Mouse (Mus musculus) ovary, postnatal 14 days (tissue): ENCODE results near the gene 1810013L24Rik.
A peak's percentile ranks its signal among the peaks of the same experiment; 100 is the strongest.
"Not testable (repeated sequence)": the region's sequence is repeated elsewhere in the genome, so short reads cannot be mapped to it uniquely, and the experiment has no call there.

ENCODE experiments used
- DNase-seq: peaks from one replicate; pipeline ENCODE4 v3.0.0; 2022; ENCODE audit warnings: low spot score

Gene 1810013L24Rik

DNA sequence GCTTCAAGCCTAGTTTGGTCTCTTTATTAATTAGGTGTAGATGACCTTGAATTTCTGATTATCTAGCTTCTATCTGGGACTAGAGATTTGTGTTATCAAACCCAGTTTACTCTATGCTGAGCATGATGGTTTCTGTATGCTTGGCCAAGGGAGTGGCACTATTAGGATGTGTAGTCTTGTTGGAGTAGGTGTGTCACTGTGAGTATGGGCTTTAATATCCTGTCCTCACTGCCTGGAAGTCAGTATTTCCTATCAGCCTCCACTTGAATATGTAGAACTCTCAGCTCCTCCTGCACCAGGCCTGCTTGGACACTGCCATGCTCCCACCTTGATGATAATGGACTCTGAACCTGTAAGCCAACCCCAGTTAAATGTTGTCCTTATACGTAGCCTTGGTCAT, 7.0 kb downstream of the 1810013L24Rik start:
- DNase-seq, result no peak

DNA sequence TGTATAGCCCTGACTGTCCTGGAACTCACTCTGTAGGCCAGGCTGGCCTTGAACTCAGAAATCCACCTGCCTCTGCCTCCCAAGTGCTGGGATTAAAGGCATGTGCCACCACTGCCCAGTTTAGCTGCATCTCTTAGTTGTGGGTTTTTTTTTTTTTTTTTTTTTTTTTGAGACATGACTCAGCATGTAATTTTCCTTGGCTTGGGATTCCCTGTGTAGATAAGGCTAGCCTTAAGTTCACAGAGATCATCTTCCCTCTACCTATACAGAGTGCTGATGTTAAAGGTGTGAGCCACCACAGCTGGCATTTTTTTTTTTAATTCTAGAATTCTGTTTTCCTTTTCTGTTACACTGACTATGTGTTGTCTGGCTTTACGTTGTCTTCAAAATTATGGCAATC, 7.7 kb downstream of the 1810013L24Rik start:
- no peak for DNase-seq

DNA sequence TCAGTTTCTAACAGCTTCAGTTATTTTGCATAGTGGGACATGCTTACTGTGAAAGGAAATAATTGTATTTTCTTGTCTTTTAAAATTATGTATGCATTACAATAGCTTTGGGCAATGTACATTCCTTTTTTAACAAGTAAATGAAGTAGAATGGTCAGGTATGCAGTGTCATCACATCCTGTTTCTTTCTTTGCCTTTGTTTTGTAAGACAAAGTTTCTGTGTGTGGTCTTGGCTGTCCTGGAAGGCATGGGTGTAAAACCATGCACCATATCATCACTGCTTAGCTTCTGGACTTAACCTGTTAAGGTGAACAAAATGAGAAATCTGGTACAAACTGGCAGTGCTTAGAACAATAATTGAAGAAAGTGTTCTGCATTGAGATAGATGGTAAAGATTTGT, 9.0 kb downstream of the 1810013L24Rik start:
- no peak for DNase-seq

DNA sequence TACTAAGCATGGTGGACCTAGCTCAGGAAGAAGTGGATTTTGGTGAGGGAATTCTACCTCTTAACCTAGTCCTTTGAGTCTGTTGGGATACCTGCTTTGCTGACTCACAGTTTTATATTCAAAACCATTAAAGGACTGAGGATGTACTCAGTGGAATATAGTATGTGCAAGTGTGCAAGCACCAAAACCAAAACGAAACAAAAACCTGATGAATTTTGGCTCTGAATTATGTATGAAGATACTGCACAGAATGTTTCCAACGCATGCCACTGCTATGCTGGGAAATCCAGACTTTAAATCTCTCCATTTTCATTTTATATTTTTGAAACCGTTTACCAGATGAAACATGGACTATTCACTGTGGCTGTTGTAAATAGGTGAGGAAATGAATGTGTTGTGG, 10.7 kb downstream of the 1810013L24Rik start:
- no peak for DNase-seq

DNA sequence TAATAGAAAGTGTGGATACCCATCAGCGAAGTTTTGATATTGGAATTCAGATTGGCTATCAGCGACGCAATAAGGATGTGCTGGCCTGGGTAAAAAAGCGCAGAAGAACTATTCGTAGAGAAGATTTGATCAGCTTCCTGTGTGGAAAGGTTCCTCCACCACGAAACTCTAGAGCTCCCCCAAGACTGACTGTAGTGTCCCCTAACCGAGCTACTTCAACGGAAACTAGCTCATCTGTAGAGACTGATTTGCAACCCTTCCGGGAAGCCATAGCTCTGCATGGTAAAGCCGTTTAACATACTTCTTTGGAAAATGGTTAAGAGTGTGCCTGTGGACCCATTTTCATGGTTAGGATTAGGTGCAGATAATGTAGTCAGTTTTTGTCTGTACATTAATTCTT, 13.1 kb downstream of the 1810013L24Rik start:
- DNase-seq, result no peak

DNA sequence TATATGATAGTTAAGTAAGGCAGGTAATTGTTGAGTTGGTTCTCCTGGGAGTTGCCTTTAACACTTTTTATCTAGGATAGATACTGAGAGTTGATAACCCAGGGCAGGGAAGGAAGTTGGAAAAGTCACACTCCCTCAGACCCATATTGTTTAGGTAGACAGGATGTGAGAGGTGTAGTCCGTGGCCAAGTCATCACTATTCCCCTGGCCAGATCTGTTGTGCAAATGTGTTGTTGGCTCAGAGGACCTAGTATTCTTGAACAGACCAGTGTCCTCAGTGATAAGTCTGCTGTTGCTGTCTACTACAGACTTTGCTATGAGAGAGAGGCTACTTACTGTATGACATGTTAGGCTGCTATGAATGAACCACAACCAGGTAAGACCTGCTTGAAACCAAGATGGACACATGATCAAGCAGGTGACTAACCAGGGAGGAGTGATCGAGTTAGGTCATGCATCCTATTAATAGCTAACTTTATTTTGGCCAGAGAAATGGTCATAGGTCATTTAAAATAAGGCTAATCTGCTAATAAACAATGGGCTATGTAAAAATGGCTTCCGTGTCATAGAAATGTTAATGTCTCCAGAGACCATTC, 13.8 kb downstream of the 1810013L24Rik start:
- no peak for DNase-seq

DNA sequence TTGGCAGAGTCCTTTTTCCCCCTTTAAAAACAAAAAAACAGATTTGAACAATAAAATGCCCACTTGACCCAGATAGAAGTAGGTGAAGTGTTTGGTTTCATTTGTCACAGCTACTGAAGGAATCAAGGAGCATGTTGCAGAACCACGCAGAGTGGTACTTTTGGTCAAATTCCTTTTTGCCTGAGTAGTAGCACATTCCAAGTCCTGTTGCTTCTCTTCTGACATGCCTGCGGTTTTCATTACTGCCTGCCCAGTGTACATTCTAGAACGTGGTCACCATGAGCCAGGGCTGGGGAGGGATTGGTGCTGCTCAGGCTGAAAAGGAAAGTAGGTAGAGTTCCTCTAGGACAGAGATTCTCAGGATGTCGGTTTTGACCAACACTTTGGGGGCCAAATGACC, 16.1 kb downstream of the 1810013L24Rik start:
- DNase-seq, result no peak

DNA sequence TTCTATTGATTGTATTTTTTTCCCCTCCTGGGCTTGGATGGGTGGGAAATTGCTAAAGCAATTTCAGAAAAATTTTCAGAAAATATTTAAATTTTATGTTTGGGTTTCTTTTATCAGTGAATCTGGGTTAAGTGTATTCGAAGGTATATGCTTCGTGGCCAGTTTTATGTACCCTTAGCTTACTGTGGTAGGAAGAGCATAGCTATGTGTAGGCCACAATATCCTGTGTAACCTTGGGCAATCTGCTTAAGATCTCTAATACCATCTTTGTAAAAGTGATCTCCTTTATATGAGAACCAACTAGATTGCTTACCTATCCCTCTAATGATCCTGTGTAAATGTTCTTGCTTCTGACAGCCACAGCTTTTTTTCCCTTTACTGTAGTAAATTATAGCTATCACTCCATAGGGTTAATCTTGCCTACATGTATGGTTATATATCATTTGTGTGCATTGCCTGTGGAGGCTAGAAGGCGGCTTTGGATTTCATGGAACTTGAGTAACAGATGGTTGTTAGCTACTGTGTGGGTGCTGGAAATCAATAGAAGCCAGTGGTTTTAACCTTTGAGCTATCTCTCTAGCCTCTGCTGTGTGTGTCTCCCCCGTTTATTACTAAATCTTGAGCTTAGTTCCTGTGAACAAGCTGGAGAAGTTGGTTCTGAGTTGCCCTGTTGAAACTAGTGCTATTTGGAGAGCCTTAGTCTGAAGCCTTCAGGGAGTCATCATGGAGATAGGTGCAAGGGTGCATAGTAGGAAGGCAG, 18.6 kb downstream of the 1810013L24Rik start:
- DNase-seq, result no peak

DNA sequence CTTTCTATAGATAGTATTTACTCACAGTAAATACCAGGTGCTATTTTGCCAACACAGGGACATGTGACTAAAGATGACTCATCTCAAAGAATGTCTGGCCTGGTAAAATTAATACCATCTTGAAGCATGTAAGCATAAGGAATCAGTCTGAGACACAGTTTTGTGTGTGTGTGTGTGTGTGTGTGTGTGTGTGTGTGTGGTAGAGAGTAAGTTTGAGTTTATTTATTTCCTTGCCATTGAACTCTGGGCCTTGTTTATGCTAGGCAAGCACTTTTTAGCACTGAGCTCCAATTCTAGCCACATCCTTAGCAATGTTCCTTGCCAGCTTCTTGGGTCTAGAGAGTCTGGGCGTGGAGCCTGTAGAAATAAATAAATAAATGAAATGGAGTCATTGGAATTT, 20.0 kb downstream of the 1810013L24Rik start:
- no peak for DNase-seq

DNA sequence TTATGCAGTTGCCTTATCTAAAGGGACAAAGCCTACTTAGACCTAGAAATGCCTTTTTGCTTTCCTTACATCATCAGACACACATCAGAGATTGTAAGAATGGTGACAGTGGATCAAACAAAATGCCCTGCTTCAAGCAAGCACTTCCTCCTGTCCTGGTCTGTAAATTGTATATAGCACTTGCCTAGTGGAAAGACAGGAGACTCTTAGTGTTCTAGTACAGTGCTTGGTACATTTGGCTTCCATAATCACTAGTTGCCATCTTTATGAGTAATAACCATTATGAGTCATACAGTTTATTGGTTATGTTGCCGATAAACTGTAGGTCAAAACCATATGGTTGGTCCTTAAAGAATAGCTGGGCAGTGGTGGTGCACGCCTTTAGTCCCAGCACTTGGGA, 25.2 kb downstream of the 1810013L24Rik start:
- DNase-seq, result no peak

DNA sequence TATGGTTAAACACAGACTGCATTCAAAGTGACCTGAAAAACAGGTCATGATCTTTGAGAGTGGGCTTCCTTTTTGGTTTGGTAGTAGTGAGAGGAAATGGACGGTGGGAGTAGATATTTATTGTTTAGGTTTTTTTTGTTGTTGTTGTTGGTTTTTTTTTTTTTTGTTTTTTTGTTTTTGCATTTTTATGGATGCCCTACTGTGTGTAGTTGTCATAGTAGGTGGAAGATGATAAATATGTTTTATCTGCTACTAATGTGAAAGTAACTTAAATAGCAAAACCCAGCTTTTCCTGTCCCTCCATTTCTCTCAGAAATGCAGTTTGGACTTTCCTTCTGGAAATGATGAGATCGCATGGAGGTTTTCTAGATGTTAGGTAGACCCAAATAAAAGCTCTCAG, 26.9 kb downstream of the 1810013L24Rik start:
- no peak for DNase-seq

DNA sequence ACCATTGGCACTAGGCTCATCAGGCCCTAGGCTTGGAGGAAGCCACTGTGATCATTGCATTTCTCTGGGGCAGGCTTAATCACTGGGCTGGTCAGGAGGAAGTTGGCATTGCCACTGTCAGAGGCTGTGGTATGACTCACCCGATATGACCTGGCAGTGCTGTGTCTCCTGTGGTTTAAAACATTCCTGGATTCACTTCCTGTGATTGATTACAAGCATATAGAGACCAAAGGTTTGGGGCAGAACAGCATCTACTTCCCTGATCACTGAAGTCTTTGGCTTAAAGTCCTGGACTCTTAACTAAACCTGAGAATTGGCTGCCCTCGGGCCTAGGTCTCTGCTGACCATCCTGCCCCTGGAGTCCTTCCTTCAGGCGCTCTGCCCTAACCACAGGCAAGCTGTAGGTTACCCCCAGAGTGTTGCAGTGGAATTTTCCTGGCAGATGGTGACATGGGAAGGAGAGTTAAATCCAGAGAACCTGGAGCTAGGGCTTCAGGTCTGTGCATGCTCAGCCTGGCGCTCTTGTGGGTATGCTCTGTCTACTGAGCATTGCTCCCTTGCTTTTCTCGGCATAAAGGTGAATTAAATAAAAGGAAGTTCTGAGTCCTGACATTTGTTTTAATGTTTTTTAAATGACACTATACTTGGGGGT, 32.6 kb downstream of the 1810013L24Rik start:
- no peak for DNase-seq

DNA sequence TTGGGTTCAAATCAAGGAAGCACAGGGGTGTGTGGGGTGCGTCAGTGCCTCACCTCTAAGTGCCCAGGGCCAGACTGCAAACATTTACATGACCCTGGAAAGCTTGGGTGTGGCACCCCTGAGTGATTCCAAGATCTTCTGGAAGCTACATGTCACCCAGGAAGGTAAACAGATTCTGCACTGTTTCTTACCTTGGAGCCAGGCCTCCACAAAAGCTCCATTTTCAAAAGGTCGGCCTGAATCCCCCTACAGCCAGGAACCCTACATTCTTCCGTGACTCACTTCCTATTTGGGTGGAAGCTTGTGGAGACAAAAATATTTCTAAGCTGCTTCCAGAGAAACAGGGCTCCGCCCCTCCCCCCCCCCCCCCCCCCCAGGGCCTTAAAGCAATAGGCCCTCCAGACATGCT, 34.3 kb downstream of the 1810013L24Rik start:
- no peak for DNase-seq

DNA sequence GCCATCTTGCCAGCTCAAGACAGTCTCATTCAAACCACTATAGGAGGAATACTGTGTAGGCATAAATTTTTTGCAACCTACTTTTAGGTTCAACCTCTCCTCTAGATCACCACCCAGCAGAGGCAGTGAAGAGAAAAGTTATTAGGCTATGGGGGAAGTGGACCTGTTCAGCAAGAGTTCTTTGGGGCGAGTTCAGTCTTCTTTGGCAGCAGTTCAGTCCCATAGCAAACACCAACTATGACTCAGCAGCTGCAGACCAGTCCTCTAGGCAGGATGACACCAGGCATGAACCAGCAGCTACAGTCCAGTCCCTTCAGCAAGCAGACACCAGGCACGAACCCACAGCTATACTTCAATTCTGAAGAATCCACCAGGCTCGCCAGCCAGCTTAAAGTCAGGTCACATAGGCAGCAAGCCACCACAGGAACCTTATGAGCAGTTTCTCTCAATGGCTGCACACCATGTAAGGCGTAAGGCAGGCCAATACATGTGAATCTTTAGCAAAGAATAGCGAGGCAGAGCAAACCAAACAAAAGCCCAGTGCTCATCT, 37.6 kb downstream of the 1810013L24Rik start:
- no peak for DNase-seq

DNA sequence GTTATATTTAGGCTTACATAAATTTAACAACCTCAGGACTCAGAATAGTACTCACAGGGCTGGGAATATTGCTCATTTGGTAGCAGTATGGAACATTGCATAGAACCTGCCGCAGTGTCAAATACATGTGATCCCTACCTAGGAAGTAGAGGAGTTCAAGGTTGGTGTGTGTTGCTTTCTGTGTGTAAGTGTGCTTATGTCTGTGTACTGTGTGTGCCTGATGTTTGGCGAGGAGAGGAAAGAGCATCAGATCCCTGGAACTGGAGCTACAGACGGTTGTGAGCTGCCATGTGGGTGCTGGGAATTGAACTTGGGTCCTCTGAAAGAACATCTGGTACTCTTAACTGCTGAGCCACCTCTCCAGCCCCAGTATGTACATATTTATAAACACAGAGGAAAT, 38.6 kb downstream of the 1810013L24Rik start:
- no peak for DNase-seq

DNA sequence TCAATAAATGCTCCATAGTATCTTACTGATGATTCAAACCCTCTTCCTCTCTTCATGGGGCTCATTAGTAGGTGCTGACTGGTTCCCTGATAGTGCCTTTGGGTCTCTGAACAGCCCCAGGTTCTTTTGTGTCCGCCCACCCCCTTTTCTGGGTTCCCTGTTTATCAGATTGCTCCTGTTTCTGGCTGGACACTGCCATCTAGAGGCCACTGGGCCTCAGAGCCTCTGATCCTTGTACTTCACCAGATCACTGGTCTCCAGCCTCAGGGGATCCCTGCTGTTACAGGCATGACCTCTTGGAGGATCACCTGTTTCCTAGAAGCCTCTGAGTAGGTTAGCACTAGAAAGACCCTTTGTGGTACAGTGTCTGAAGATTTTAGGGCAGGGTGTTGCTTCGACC, 39.8 kb downstream of the 1810013L24Rik start:
- DNase-seq, result peak; percentile 55

DNA sequence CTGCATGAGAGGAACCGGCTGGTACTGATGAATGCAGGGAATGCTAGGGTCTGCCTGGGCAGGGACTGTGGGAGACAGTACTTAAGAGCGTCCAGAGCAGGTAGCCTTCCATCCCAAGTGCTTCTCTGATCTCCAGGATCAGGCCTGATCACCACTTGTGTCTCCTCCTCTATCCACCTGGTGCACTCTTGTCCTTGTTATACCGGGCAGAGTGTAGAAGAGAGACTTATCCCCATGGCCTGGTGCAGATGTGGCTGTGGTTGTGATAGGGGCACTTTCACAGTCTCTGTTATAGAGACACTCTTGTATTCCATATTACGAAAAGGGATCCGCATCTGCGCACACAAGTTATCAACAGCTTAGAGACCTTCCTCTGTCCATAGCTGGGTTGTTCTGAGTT, 41.5 kb downstream of the 1810013L24Rik start:
- no peak for DNase-seq

DNA sequence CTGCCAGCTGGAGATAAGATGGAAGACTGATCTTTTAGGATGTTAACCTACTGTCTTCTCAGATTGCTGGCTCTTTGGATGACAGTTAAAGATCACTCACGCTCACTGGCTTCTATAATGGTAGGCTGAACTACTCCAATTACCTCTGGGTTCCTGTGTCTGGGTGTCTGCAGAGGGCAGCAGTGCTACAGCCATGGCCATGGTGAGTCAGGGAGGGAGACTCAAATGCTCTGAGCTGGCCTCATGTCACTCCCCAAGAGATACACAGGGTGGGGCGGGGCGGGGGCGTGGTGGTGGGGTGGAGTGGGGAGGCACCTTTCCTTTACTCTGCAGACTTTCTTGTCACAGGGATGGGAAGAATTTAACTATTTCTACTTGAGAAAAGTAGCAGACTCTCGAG, 42.1 kb downstream of the 1810013L24Rik start:
- no peak for DNase-seq

DNA sequence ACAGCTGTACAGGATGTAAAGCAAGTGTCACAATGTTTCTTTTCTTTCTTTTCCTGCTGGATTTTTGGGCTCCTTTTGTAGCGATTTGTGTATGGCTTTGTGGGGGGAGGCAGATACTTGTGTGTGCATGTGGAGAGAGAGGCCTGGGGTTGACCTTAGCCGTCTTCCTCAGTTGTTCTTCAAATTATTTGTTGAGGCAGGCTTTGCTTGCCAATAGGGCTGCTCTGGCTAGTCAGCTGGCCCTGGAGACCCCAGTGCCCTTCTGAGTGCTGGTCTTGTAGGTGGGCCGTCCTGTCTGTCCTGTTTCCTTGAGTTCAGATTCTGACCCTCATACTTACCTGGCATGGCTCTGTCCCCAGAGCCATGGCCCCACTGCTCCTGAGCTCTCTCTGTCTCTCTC, 42.6 kb downstream of the 1810013L24Rik start:
- DNase-seq, result no peak

DNA sequence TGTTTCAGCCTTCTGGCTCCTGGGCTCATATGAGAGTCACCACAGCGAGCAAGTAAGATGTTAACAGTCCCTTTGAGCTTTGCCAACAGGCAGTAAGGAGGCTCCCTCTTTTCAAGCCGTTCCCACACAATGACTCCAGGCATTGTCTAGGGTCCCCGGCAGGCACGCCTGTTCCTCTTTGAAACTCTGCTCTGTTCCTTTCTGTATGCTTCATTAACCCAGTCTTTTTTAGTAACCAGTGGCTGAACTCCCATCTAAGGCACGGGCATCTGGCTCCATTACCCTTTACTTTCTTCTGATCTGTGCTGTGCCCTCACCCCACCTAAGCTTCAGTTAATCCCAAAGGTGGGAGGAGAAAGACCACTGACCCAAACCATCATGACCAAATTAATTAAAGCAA, 50.2 kb downstream of the 1810013L24Rik start:
- DNase-seq, result no peak

DNA sequence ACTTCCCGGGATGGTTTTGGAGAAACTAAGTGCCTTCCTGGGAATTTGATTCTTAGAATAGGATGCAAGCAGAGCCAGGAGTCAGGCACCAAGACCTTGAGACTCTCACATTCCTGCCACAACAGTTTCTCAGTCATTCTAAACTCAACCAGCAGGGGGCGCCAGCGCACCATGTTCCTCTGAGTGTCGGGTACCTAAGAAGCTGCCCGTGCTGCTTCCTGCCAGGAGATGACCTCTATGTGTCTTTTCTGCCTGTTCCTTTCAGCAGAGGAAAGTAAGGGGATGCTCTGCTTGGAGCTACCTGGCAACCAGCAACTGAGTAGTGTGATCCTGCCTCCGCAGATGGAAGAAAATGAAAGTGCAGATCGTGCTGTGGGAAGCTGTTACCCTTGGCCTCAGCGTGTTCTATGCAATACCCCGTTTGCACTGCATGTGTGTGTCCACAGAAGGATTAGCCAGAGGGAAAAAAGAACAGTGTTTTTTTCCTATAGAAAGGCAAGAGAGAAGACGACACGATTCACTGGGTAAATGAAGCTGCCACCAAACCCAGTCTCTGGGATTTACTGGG, 53.9 kb downstream of the 1810013L24Rik start:
- peak; percentile 85 for DNase-seq

DNA sequence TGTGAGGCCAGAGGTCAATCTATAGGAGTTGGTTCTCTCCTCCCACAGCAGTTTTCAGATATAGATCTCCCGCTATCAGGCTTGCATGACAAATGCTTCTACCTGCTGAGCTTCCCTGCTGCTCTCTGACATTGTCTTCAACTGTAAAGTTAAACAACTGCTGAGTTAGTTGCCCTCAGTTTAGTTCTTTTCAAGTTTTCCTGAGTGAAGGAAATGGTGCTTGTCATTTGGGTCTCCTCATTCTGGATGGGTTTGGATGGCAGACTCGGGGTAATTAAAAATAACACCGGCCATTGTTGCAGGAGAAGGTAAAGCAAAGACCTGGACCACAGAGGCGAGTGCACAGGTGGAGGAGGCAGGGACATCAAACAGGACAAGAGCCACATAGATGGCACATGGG, 64.3 kb downstream of the 1810013L24Rik start:
- DNase-seq, result not testable (repeated sequence)

DNA sequence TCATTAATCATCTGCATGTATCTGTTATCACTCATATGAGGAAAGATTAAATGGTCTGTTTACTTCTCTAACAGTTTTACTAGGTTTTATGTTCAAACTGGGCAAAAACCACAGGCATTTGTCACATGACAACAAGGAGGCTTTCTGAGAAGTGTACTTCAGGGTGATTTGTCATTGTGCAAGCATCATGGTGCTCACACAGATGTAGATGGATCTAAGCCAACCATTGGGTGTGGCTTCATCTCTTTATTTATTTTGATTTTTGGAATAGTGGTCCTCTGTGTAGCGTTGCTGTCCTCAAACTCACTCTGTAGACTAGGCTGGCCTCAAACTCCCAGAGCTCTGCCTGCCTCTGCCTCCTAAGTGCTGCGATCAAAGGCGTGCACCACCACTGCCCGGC, 65.4 kb downstream of the 1810013L24Rik start:
- DNase-seq, result no peak
